Mouse (Mus musculus) midbrain, embryonic 11.5 days (tissue): ENCODE data around the gene Slc25a12. TPM values are rescaled to one million over a fixed set of nuclear protein-coding genes. Genes with fewer than 3 reads are reported as not detected.

Source experiments
- ATAC-seq: fragments of 200-750 bp; cut with Nextera tagmentation; 2 replicates; pipeline ENCODE4 v1.8.0; 2017; ENCODE audit warnings: moderate TSS enrichment, moderate library complexity; ENCODE audit not compliant: low FRiP score
- DNase-seq: peaks from one replicate; pipeline ENCODE4 v3.0.0; 2015; ENCODE audit warnings: low spot score; ENCODE audit errors: missing footprints
- H3K27ac ChIP-seq: fragments of 300-500 bp; sonication (generic); 2 replicates; pipeline ENCODE4 v1.5.1; 2014; ENCODE audit warnings: low read depth, low read length
- H3K27me3 ChIP-seq: fragments of 300-500 bp; sonication (generic); 2 replicates; pipeline ENCODE4 v1.6.1; 2014; ENCODE audit warnings: mild to moderate bottlenecking, low read length, moderate library complexity, mixed read lengths; ENCODE audit not compliant: control insufficient read depth, insufficient read depth
- H3K36me3 ChIP-seq: fragments of 300-500 bp; sonication (generic); 2 replicates; pipeline ENCODE4 v1.6.1; 2014; ENCODE audit warnings: mild to moderate bottlenecking, low read length, moderate library complexity, mixed read lengths; ENCODE audit not compliant: control insufficient read depth, insufficient read depth
- H3K4me1 ChIP-seq: fragments of 300-500 bp; sonication (generic); 2 replicates; pipeline ENCODE4 v1.6.1; 2014; ENCODE audit warnings: low read length; ENCODE audit not compliant: control insufficient read depth, insufficient read depth
- H3K4me2 ChIP-seq: fragments of 300-500 bp; sonication (generic); 2 replicates; pipeline ENCODE4 v1.6.1; 2014; ENCODE audit warnings: mild to moderate bottlenecking, moderate library complexity
- H3K4me3 ChIP-seq: fragments of 300-500 bp; sonication (generic); 2 replicates; pipeline ENCODE4 v1.5.1; 2014; ENCODE audit warnings: low read depth, low read length
- H3K9ac ChIP-seq: fragments of 300-500 bp; sonication (generic); 2 replicates; pipeline ENCODE4 v1.6.1; 2014; ENCODE audit warnings: low read length
- H3K9me3 ChIP-seq: fragments of 300-500 bp; sonication (generic); 2 replicates; pipeline ENCODE4 v1.6.1; 2016; ENCODE audit warnings: low read length; ENCODE audit not compliant: control insufficient read depth
- WGBS: fragments of 180-500 bp; shearing (Covaris S2); extraction: QIAGEN DNeasy Blood & Tissue Kit; methylation state at CpG from one replicate; pipeline ENCODE4 v1.1.7; 2014; 5-methylcytosine and 5-hydroxymethylcytosine counted together
- polyA plus RNA-seq: library from polyadenylated mRNA; unstranded; fragments of >200 nt; fragmentation: Nextera tagmentation; extraction: Ambion mirVana; gene quantifications from 2 replicates; pipeline ENCODE4 v1.2.1, GENCODE M21; 2014

The Slc25a12 gene
- polyA plus RNA-seq, 1 experiment from 2014 or later: 39.3 TPM

- no peak overlapping the region for H3K9ac ChIP-seq
- WGBS: 83% methylated on average over 5 of the region's 5 CpGs
- no peaks in the 10 kb centered on the region for H3K4me1 ChIP-seq
Measured at GRCm38 (mm10) chr2:71340126-71340525, 27.4 kb downstream of the Slc25a12 start.

GRCm38 (mm10) chr2:71338145-71338796 is 29.3 kb downstream of the Slc25a12 start:
- Histone ChIP-seq H3K9ac (no peak overlapping the region), H3K9me3 (no peaks in the 10 kb centered on the region), H3K4me1 (no peaks in the 10 kb centered on the region), H3K27ac (no peak overlapping the region), H3K36me3 (no peaks in the 10 kb centered on the region; the same call in 1 of the 2 replicates), H3K4me2 (no peak overlapping the region), H3K4me3 (no peak overlapping the region), H3K27me3 (no peaks in the 10 kb centered on the region)
- ATAC-seq (no peak), DNase-seq (peak; percentile 44)
- 88% methylated on average over 12 of the region's 12 CpGs for WGBS

More at GRCm38 (mm10) chr2:71340126-71340525, 27.4 kb downstream of the Slc25a12 start:
- no peak overlapping the region for H3K4me3 ChIP-seq
- DNase-seq (no peak), ATAC-seq (no peak)
- no peaks in the 10 kb centered on the region; the same call in 1 of the 2 replicates for H3K9me3 ChIP-seq
- no peaks in the 10 kb centered on the region; the same call in 1 of the 2 replicates for H3K36me3 ChIP-seq
- H3K4me2 ChIP-seq: no peak overlapping the region
- no peak overlapping the region for H3K27ac ChIP-seq
- H3K27me3 ChIP-seq: no peaks in the 10 kb centered on the region

- no peaks in the 10 kb centered on the region for H3K36me3 ChIP-seq
- no peak overlapping the region for H3K9ac ChIP-seq
- DNase-seq (no peak), ATAC-seq (no peak)
- H3K4me2 ChIP-seq: no peak overlapping the region
- no peak overlapping the region for H3K4me3 ChIP-seq
- no peaks in the 10 kb centered on the region for H3K27me3 ChIP-seq
- H3K4me1 ChIP-seq: no peaks in the 10 kb centered on the region
- WGBS: 89% methylated on average over 6 of the region's 6 CpGs
- no peak overlapping the region for H3K27ac ChIP-seq
- no peaks in the 10 kb centered on the region for H3K9me3 ChIP-seq
Measured at GRCm38 (mm10) chr2:71336631-71337030, 30.9 kb downstream of the Slc25a12 start.

GRCm38 (mm10) chr2:71336209-71336608 is 31.3 kb downstream of the Slc25a12 start:
- WGBS: 79% methylated on average over 5 of the region's 6 CpGs
- H3K4me2 ChIP-seq: no peak overlapping the region
- no peak for ATAC-seq

GRCm38 (mm10) chr2:71333986-71334822 is 33.3 kb downstream of the Slc25a12 start:
- no peak overlapping the region for H3K4me3 ChIP-seq
- no peaks in the 10 kb centered on the region for H3K27me3 ChIP-seq
- H3K9ac ChIP-seq: no peak overlapping the region
- no peaks in the 10 kb centered on the region for H3K9me3 ChIP-seq
- DNase-seq: no peak
- 91% methylated on average over 22 of the region's 22 CpGs for WGBS
- H3K4me1 ChIP-seq: no peaks in the 10 kb centered on the region
- no peaks in the 10 kb centered on the region for H3K36me3 ChIP-seq
- ATAC-seq: no peak
- no peak overlapping the region for H3K27ac ChIP-seq
- H3K4me2 ChIP-seq: no peak overlapping the region

More at GRCm38 (mm10) chr2:71336209-71336608, 31.3 kb downstream of the Slc25a12 start:
- H3K4me3 ChIP-seq: no peak overlapping the region
- no peaks in the 10 kb centered on the region for H3K36me3 ChIP-seq
- H3K27ac ChIP-seq: no peak overlapping the region
- no peak overlapping the region for H3K9ac ChIP-seq
- H3K27me3 ChIP-seq: no peaks in the 10 kb centered on the region
- no peak for DNase-seq
- H3K9me3 ChIP-seq: no peaks in the 10 kb centered on the region
- no peaks in the 10 kb centered on the region for H3K4me1 ChIP-seq

GRCm38 (mm10) chr2:71329761-71330160 is 37.8 kb downstream of the Slc25a12 start:
- ATAC-seq: no peak
- H3K4me3 ChIP-seq: no peak overlapping the region
- no peaks in the 10 kb centered on the region for H3K27me3 ChIP-seq
- 85% methylated on average over 3 of the region's 3 CpGs for WGBS
- no peak overlapping the region for H3K27ac ChIP-seq
- no peak for DNase-seq
- H3K4me1 ChIP-seq: no peaks in the 10 kb centered on the region
- H3K4me2 ChIP-seq: no peak overlapping the region
- H3K9me3 ChIP-seq: no peaks in the 10 kb centered on the region
- H3K9ac ChIP-seq: no peak overlapping the region
- no peaks in the 10 kb centered on the region for H3K36me3 ChIP-seq

- Histone ChIP-seq H3K4me1 (no peaks in the 10 kb centered on the region), H3K4me2 (no peak overlapping the region), H3K9ac (no peak overlapping the region), H3K36me3 (no peaks in the 10 kb centered on the region), H3K27me3 (no peaks in the 10 kb centered on the region), H3K4me3 (no peak overlapping the region), H3K9me3 (no peaks in the 10 kb centered on the region), H3K27ac (no peak overlapping the region)
- ATAC-seq (no peak), DNase-seq (no peak)
- WGBS: 61% methylated on average over 15 of the region's 15 CpGs
Measured at GRCm38 (mm10) chr2:71328391-71329160, 39.0 kb downstream of the Slc25a12 start.

GRCm38 (mm10) chr2:71327715-71328114 is 39.8 kb downstream of the Slc25a12 start:
- H3K36me3 ChIP-seq: no peaks in the 10 kb centered on the region
- H3K4me2 ChIP-seq: no peak overlapping the region
- no peak for DNase-seq
- no peak overlapping the region for H3K27ac ChIP-seq
- no peak overlapping the region for H3K9ac ChIP-seq
- no peak for ATAC-seq
- WGBS: 82% methylated on average over 2 of the region's 2 CpGs
- no peaks in the 10 kb centered on the region for H3K9me3 ChIP-seq
- no peaks in the 10 kb centered on the region for H3K27me3 ChIP-seq
- H3K4me3 ChIP-seq: no peak overlapping the region
- no peaks in the 10 kb centered on the region for H3K4me1 ChIP-seq
